ENCODE assay signal across 7 mouse cellular contexts in genomic region chr7:112128810-112129209, GRCm38 (mm10). TPM values are rescaled to one million over a fixed set of nuclear protein-coding genes. Genes with fewer than 3 reads are reported as not detected.
DNase-seq lines count a peak whose midpoint lies in the region; ATAC-seq lines count a peak whose summit lies in the region.

No protein-coding gene starts in this region.

- 59% methylated on average over 4 of the region's 4 CpGs for WGBS in liver, embryonic 11.5 days
- 50% methylated on average over 4 of the region's 4 CpGs for WGBS in embryonic facial prominence, embryonic 13.5 days
- WGBS in kidney, embryonic 14.5 days, result 51% methylated on average over 4 of the region's 4 CpGs

- H3K36me3 ChIP-seq in liver, embryonic 11.5 days (ENCODE audit: control insufficient read depth, insufficient read depth, low read length), result no peaks in the 10 kb centered on the region
- peaks cover 4% of the 10 kb centered on the region; the same call in 1 of the 2 replicates for H3K36me3 ChIP-seq in embryonic facial prominence, embryonic 13.5 days
- no peaks in the 10 kb centered on the region for H3K36me3 ChIP-seq in kidney, embryonic 14.5 days (ENCODE audit: control insufficient read depth, insufficient read depth, low read length)

- H3K27ac ChIP-seq in liver, embryonic 11.5 days (ENCODE audit: low read depth, low read length), result no peak overlapping the region
- peak overlapping the region; percentile 45 for H3K27ac ChIP-seq in embryonic facial prominence, embryonic 13.5 days
- H3K27ac ChIP-seq in kidney, embryonic 14.5 days (ENCODE audit: low read depth, low read length), result no peak overlapping the region

- no peak overlapping the region for H3K4me3 ChIP-seq in liver, embryonic 11.5 days (ENCODE audit: low read depth, low read length)
- H3K4me3 ChIP-seq in embryonic facial prominence, embryonic 13.5 days, result no peak overlapping the region
- H3K4me3 ChIP-seq in kidney, embryonic 14.5 days (ENCODE audit: low read length), result no peak overlapping the region

- no peak overlapping the region for H3K4me2 ChIP-seq in liver, embryonic 11.5 days
- H3K4me2 ChIP-seq in embryonic facial prominence, embryonic 13.5 days, result no peak overlapping the region
- H3K4me2 ChIP-seq in kidney, embryonic 14.5 days (replicated peaks; ENCODE audit: low read depth, low read length), result no peak overlapping the region

- ATAC-seq in liver, embryonic 11.5 days (replicated peaks; ENCODE audit: low FRiP score), result no peak
- peak; percentile 35; the same call in 1 of the 2 replicates for ATAC-seq in embryonic facial prominence, embryonic 13.5 days (ENCODE audit: insufficient number of reproducible peaks, insufficient read depth, low FRiP score, low TSS enrichment, low read depth)
- ATAC-seq in kidney, embryonic 14.5 days (ENCODE audit: low FRiP score, low TSS enrichment), result peak; percentile 26; the same call in 1 of the 2 replicates

- DNase-seq in liver, result peak; percentile 15
- no peak for DNase-seq in liver, embryonic 11.5 days (ENCODE audit: low spot score)
- peak; percentile 91 for DNase-seq in skeletal muscle tissue, adult 2 months (ENCODE audit: low read depth, low spot score)
- DNase-seq in Muller cell, postnatal 12 days (ENCODE audit: inconsistent ontology term), result no peak
- no peak for DNase-seq in left cerebral cortex, adult 18-20 months (ENCODE audit: low spot score in 2 of 2)

- no peaks in the 10 kb centered on the region for H3K9me3 ChIP-seq in liver, embryonic 11.5 days (ENCODE audit: control insufficient read depth, low read length)
- H3K9me3 ChIP-seq in embryonic facial prominence, embryonic 13.5 days, result no peaks in the 10 kb centered on the region
- no peaks in the 10 kb centered on the region for H3K9me3 ChIP-seq in kidney, embryonic 14.5 days (ENCODE audit: control insufficient read depth, low read length)

- no peaks in the 10 kb centered on the region for H3K4me1 ChIP-seq in liver, embryonic 11.5 days (replicated peaks; ENCODE audit: control insufficient read depth, insufficient read depth, low read length)
- peaks cover 42% of the 10 kb centered on the region for H3K4me1 ChIP-seq in embryonic facial prominence, embryonic 13.5 days
- 0 out of 2 replicates have a peak, but pooled peaks cover 5% of the 10 kb centered on the region for H3K4me1 ChIP-seq in kidney, embryonic 14.5 days (ENCODE audit: control insufficient read depth, insufficient read depth, low read length)

- no peak overlapping the region for H3K9ac ChIP-seq in liver, embryonic 11.5 days (ENCODE audit: low read depth, low read length)
- H3K9ac ChIP-seq in embryonic facial prominence, embryonic 13.5 days, result no peak overlapping the region
- no peak overlapping the region for H3K9ac ChIP-seq in kidney, embryonic 14.5 days (ENCODE audit: low read depth, low read length)

- H3K27me3 ChIP-seq in liver, embryonic 11.5 days (replicated peaks; ENCODE audit: control insufficient read depth, insufficient read depth, low read length), result no peaks in the 10 kb centered on the region
- no peaks in the 10 kb centered on the region for H3K27me3 ChIP-seq in embryonic facial prominence, embryonic 13.5 days
- no peaks in the 10 kb centered on the region for H3K27me3 ChIP-seq in kidney, embryonic 14.5 days (ENCODE audit: control insufficient read depth, insufficient read depth, low read length)

RNA-seq across cellular contexts. Expression of gene Dkk3, which starts 30.0 kb away (rescaled TPM):
- 11.0 and 12.0 TPM in 2 replicates for polyA plus RNA-seq in liver, embryonic 11.5 days (2014; fragmentation: Nextera tagmentation; extraction: Ambion mirVana)
- 43.9 and 67.9 TPM in 2 replicates for polyA plus RNA-seq in embryonic facial prominence, embryonic 13.5 days (2015; fragmentation: Nextera tagmentation; extraction: Ambion mirVana)
- polyA plus RNA-seq in kidney, embryonic 14.5 days (2014; fragmentation: Nextera tagmentation; extraction: Ambion mirVana), result 9.3 and 14.9 TPM in 2 replicates
- total RNA-seq in left cerebral cortex, adult 18-20 months (2021), result 100 to 1,000 TPM; 209 to 215 TPM

Comparison
In these comparisons a context has a peak if more than half of its experiments do, and no peak if none do; other contexts are left out.
1. DNase-seq: peak in liver (single experiment) and skeletal muscle tissue, adult 2 months (single experiment); none in liver, embryonic 11.5 days (single experiment), Muller cell, postnatal 12 days (single experiment) and left cerebral cortex, adult 18-20 months (0 of 2).